Mouse (Mus musculus): ENCODE measurements around the gene 2310022B05Rik.

The 2310022B05Rik gene

GRCm38 (mm10) chr8:124663112-124663873 lies at the start of gene 2310022B05Rik:
Gene 2310022B05Rik (minus strand): TSS chr8:124663369.
- no peak for DNase-seq (ENCODE audit: low read depth)

GRCm38 (mm10) chr8:124705823-124706222 lies 42.7 kb upstream of the 2310022B05Rik start:
- DNase-seq (ENCODE audit: low read depth), result no peak

DNA sequence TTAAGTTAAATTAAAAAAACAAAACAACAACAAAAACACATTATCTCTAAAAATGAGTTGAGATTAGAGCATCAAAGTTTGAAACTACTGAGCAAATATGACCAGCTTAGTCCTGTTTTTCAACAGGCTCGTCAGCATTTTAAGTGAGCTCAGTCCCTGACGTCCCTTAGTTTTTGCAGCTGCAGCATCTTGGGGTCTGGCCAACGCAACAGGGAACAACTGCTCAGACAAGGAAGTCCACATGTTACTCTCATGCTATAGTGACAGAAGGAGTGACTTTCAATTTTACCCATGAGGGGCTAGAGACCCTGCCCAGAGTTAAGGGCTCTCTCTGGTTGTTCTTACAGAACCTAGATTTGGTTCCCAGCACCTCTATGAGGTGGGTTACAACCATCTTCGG lies 41.2 kb upstream of the 2310022B05Rik start:
- DNase-seq (ENCODE audit: low read depth), result no peak

DNA sequence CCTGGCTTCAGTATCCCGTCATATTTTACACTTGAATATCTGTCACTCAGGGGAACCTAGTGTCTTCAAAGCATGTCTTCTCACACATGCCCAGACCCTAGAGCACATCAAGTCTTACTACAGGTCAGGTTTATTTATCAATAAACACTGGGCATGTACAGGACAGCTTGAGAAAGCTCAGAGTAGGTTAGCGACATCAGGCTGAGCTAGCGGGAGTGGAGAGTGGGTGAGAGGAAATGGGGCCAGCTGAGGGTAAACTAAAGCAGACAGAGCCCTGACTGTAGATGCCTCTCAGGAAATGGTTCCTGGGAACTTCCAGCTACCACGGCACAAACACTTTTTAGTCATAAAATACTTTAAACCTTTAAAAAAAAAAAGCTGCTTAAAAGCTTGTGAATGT lies 40.4 kb upstream of the 2310022B05Rik start:
- no peak for DNase-seq (ENCODE audit: low read depth)

GRCm38 (mm10) chr8:124702183-124702582 lies 39.0 kb upstream of the 2310022B05Rik start:
- DNase-seq (ENCODE audit: low read depth), result no peak

DNA sequence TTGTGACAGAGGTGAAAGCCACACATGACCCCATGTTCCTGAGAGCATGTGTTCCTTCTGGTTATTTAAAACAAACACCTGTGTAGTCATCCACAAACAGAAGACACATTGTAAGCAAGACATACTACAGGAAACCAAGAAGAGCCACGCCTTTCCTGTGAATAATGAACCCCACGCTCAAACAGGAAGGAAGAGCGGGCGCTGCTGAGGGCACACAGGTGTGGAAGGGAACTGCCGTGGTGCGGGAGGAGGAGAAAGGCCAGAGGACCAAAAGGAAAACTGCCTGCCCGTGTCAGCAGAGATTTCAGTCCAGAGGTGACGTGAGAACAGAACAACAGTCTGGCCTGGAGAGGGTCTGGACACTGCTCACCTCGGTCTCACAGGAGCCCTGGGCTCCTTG lies 37.9 kb upstream of the 2310022B05Rik start:
- peak; percentile 19 for DNase-seq (ENCODE audit: low read depth)

- DNase-seq (ENCODE audit: low read depth), result no peak
Observed at GRCm38 (mm10) chr8:124700271-124700670, 37.1 kb upstream of the 2310022B05Rik start.

GRCm38 (mm10) chr8:124695424-124696100 lies 32.4 kb upstream of the 2310022B05Rik start:
- no peak for DNase-seq (ENCODE audit: low read depth)

GRCm38 (mm10) chr8:124691706-124692105 lies 28.5 kb upstream of the 2310022B05Rik start:
- no peak for DNase-seq (ENCODE audit: low read depth)

DNA sequence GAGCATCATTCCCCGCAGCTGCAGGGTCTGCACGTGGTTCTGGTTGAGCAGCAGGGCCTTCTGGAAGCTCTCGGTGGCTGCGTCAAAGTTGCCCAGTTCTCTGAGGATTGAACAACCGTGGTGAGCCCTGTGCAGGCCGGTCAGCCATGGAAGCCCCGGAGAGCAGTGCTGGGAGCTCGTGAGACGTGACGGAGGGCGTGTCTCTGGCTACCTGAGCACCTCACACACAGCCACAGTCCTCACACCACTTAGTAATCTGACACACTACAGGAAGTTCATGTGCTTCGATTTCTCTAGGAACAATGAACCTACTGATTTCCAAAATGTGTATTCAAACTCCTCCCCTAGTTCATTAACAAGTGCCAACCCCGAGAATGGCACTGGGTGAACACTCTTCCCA lies 25.7 kb upstream of the 2310022B05Rik start:
- DNase-seq (ENCODE audit: low read depth), result no peak

- DNase-seq (ENCODE audit: low read depth), result no peak
Observed at GRCm38 (mm10) chr8:124682218-124682617, 19.0 kb upstream of the 2310022B05Rik start.

DNA sequence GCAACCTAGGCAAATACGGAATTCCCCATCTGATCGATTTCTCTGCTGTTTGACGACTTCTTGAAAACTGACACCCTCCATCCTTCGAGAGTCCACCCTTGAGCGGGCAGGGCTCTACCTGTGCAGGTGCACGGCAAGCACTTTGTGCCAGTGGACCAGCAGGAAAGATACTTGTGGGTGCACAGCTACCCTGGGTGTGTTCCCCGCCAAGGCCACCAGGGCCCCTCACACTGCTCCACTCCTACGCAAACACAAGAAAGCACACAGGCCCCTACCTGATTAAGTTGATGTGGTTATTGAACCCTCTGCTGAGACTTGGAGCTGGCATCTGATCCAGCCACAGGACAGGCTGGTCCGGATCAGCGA lies 18.6 kb upstream of the 2310022B05Rik start:
- no peak for DNase-seq (ENCODE audit: low read depth)

DNA sequence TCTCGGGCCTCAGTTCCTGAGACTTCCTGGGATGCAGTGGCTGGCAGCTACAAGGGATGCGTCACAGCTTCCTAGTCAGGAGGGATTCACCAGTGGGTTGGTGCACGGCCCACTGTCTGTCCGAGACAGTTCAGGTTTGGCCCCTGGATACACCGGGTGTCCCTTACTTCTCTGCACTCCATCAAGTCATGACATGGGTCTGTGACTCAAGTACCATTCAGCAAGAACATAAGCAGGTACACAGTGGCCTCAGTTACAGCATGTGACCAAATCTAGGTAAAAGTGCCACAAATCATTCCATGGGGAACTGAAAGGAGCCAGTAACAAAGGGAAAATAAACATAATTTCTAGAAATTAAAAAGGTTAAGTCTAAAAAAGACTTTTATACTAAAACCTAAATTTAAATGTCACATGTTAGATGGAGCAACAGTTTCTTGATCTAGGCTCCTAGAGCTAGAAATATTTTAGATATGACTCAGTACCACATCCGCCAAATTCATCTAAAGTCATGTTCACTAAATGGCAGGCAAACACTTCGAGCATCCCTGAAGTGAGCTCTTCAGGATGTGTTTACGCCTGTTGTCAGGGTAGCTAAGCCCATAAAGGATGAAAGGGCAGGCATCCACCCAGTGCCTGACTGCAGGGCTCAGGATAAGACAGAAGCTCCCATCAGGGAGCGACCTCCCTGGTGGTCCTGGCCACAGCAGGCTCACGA lies 18.1 kb upstream of the 2310022B05Rik start:
- no peak for DNase-seq (ENCODE audit: low read depth)

GRCm38 (mm10) chr8:124678246-124678645 lies 15.1 kb upstream of the 2310022B05Rik start:
- DNase-seq (ENCODE audit: low read depth), result no peak

DNA sequence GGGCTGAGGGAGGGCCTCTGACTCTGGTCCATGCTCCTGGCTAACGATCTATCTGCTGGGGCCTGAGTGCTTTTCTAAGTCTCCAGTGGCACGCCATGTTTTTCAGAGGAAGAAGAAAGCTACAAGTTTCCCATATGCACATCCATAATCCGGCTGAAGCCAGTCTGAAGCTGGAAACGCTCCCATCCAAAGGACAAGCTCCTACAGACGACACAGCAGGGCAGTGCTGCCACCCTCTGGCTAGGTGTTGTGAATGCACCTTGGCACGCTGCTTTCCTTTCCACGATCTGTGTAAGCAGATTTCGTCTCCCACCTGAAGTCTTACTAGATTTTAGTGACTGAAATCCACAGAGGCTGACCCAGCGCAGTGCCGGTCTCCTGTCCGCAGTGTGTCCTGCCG lies 14.3 kb upstream of the 2310022B05Rik start:
- DNase-seq (ENCODE audit: low read depth), result peak; percentile 46

DNA sequence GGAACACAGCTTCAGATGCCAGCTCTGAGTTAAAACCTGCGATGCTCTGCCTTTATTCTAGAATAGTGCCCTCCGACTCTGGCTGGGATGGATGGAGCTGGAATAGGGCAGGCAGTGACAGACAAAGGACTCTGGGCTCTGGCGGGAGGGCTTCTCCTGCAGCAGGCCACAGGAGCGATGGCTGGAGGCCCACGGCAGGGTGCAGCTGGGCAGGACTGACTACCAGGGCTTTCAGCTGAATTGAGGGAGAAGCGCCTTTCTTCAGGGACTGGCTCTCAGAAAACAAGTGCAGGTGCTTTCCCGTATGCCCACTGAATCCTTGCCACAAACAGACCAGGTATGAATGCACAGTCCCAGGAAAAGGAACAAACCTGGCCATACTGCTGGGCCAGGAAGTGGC lies 13.9 kb upstream of the 2310022B05Rik start:
- no peak for DNase-seq (ENCODE audit: low read depth)

GRCm38 (mm10) chr8:124676661-124677060 lies 13.5 kb upstream of the 2310022B05Rik start:
- DNase-seq (ENCODE audit: low read depth), result no peak

GRCm38 (mm10) chr8:124672345-124672744 lies 9.2 kb upstream of the 2310022B05Rik start:
- DNase-seq (ENCODE audit: low read depth), result no peak

DNA sequence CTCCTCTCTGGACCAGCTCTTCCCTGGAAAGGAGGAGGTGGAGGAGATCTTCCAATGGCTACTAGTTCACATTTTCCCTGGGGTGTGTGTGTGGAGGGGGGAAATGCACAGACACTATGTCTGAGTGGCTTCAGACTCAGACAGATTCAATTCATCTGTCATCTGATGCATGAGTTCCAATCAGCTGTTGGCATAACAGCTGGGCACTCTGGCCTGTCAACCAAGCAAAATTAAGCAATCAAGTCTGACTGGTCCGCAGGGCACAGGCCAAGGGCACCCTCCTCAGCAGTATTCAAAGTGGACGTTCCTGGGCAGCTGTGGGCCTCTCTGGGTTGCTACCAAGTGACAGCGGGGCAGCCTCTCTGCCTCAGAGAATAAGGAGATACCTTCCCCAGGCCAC lies 5.6 kb upstream of the 2310022B05Rik start:
- DNase-seq (ENCODE audit: low read depth), result no peak

DNA sequence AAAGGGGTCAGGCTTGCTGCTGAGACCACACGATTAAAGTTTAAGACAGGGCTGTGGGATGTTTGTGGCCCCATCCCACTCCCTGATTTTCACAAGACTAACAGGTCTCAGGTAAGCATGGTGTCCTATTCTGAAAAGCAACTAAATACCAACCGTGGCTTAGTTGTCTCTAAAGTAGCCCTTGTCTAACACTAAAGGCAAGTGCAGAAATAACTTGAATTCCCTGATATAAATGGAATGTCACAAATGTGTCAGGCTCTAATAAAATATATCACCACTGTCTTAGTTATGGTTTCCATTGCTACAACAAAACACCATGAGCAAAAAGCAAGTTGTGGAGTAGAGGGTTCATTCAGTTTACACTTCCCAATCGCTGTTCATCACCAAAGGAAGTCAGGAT lies 1.2 kb upstream of the 2310022B05Rik start:
- DNase-seq (ENCODE audit: low read depth), result no peak

GRCm38 (mm10) chr8:124663874-124664230 lies 683 bp upstream of the 2310022B05Rik start:
- no peak for DNase-seq (ENCODE audit: low read depth)

- no peak for DNase-seq (ENCODE audit: low read depth)
Observed at GRCm38 (mm10) chr8:124662446-124663111, 590 bp downstream of the 2310022B05Rik start.

DNA sequence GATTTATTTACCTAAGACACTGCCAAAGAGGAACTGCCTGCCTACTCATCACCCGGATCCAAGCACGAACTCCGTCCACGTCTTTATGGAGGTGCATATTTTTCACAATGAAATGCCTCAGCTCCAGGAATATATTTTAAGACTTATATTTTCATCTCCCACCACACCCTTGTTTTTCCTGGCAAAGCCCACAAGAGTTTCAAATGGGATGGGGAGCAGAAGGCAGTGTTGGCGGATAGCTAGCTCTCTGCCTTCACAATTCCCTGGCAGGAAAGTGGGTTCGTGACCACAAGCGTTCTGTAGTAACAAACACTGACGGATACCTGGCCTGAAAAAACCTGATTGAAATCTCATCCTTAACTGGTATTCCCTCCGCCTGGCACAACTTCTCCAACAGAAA lies 1.4 kb downstream of the 2310022B05Rik start:
- no peak for DNase-seq (ENCODE audit: low read depth)
